8 mouse cellular contexts compared by ENCODE assay signal in genomic region chr14:120868494-120868893, GRCm38 (mm10). TPM values are rescaled to one million over a fixed set of nuclear protein-coding genes. Genes with fewer than 3 reads are reported as not detected.
DNase-seq lines count a peak whose midpoint lies in the region; ATAC-seq lines count a peak whose summit lies in the region.
"Had no signal": no experiment of that assay in that cellular context is flagged by ENCODE, and none has a peak within 500 bp of the region (broad histone marks: within the 10 kb centered on the region; RNA-seq: fewer than 3 reads in every experiment).

No protein-coding gene starts in this region.

- H3K9me3 ChIP-seq in lung, embryonic 16.5 days (ENCODE audit: control insufficient read depth, low read length): no peaks in the 10 kb centered on the region

- ATAC-seq in lung, embryonic 16.5 days (ENCODE audit: low read depth): peak; percentile 82

- peak overlapping the region; percentile 21; the same call in 1 of the 2 replicates for H3K4me2 ChIP-seq in lung, embryonic 16.5 days (ENCODE audit: low read depth, low read length)

- H3K4me1 ChIP-seq in lung, embryonic 16.5 days (replicated peaks; ENCODE audit: control insufficient read depth, insufficient read depth, low read length): peaks cover 7% of the 10 kb centered on the region

- peak; percentile 12 for DNase-seq in kidney, postnatal 14 days
- DNase-seq in kidney, adult 11 months: no peak
- peak; percentile 66 for DNase-seq in adrenal gland, postnatal 10 days
- DNase-seq in gastrocnemius, adult 18-20 months (ENCODE audit: low spot score): peak; percentile 31
- no peak for DNase-seq in embryo, embryonic 10 days (ENCODE audit: low spot score)
- no peak for DNase-seq in liver

- no peaks in the 10 kb centered on the region for H3K27me3 ChIP-seq in lung, embryonic 16.5 days (ENCODE audit: control insufficient read depth, insufficient read depth, low read depth, low read length)

- 22% methylated on average over 8 of the region's 8 CpGs for WGBS in lung, embryonic 16.5 days

- H3K27ac ChIP-seq in lung, embryonic 16.5 days (ENCODE audit: low read length): peak overlapping the region; percentile 65

- H3K9ac ChIP-seq in lung, embryonic 16.5 days (ENCODE audit: low read length): no peak overlapping the region

- H3K36me3 ChIP-seq in lung, embryonic 16.5 days (ENCODE audit: control insufficient read depth, insufficient read depth, low read length): no peaks in the 10 kb centered on the region

- no peak overlapping the region for H3K4me3 ChIP-seq in lung, embryonic 16.5 days (ENCODE audit: low read length)
- H3K4me3 ChIP-seq: erythroblast, embryonic 14.5 days had no signal

RNA-seq across cellular contexts. Expression of gene Ipo5, which starts 42.5 kb away (rescaled TPM):
- 10 to 100 TPM; 67.4 to 77.9 TPM for total RNA-seq in adrenal gland, postnatal 10 days (2021)
- 100 to 1,000 TPM; 115 to 124 TPM for total RNA-seq in gastrocnemius, adult 18-20 months (2021)
- polyA plus RNA-seq in lung, embryonic 16.5 days (2015; fragmentation: Nextera tagmentation; extraction: Ambion mirVana): 71.8 and 78.9 TPM in 2 replicates

Comparison
In these comparisons a context has a peak if more than half of its experiments do, and no peak if none do; other contexts are left out.
1. DNase-seq: peak in kidney, postnatal 14 days (single experiment), adrenal gland, postnatal 10 days (single experiment) and gastrocnemius, adult 18-20 months (single experiment); none in kidney, adult 11 months (single experiment), embryo, embryonic 10 days (single experiment) and liver (single experiment).